Mouse (Mus musculus) right cerebral cortex, postnatal 4 days (tissue): ENCODE measurements around the gene Sh3bgrl3.
"Not testable (repeated sequence)": the region's sequence is repeated elsewhere in the genome, so short reads cannot be mapped to it uniquely, and the experiment has no call there.

Experiments
- DNase-seq: peaks from one replicate; pipeline ENCODE4 v3.0.0-alpha.2; 2022

Gene Sh3bgrl3

GRCm38 (mm10) chr4:134128221-134128982 lies at the start of gene Sh3bgrl3:
Gene Sh3bgrl3, minus strand, starts transcription at chr4:134128789.
- DNase-seq: peak; percentile 85

GRCm38 (mm10) chr4:134172391-134172790 lies 43.8 kb upstream of the Sh3bgrl3 start:
- DNase-seq: no peak

- no peak for DNase-seq
Observed at GRCm38 (mm10) chr4:134166906-134167305, 38.3 kb upstream of the Sh3bgrl3 start.

GRCm38 (mm10) chr4:134165548-134166465 lies 37.2 kb upstream of the Sh3bgrl3 start:
- no peak for DNase-seq

GRCm38 (mm10) chr4:134165024-134165423 lies 36.4 kb upstream of the Sh3bgrl3 start:
- no peak for DNase-seq

- DNase-seq: no peak
Observed at GRCm38 (mm10) chr4:134164591-134164990, 36.0 kb upstream of the Sh3bgrl3 start.

- peak; percentile 4 for DNase-seq
Observed at GRCm38 (mm10) chr4:134160071-134160470, 31.5 kb upstream of the Sh3bgrl3 start.

- no peak for DNase-seq
Observed at GRCm38 (mm10) chr4:134158774-134159173, 30.2 kb upstream of the Sh3bgrl3 start.

- DNase-seq: no peak
Observed at GRCm38 (mm10) chr4:134157558-134157957, 29.0 kb upstream of the Sh3bgrl3 start.

- DNase-seq: no peak
Observed at GRCm38 (mm10) chr4:134156744-134157143, 28.2 kb upstream of the Sh3bgrl3 start.

- no peak for DNase-seq
Observed at GRCm38 (mm10) chr4:134155961-134156465, 27.4 kb upstream of the Sh3bgrl3 start.

- no peak for DNase-seq
Observed at GRCm38 (mm10) chr4:134155531-134155930, 26.9 kb upstream of the Sh3bgrl3 start.

GRCm38 (mm10) chr4:134154354-134154753 lies 25.8 kb upstream of the Sh3bgrl3 start:
- no peak for DNase-seq

- no peak for DNase-seq
Observed at GRCm38 (mm10) chr4:134153656-134154055, 25.1 kb upstream of the Sh3bgrl3 start.

- no peak for DNase-seq
Observed at GRCm38 (mm10) chr4:134152112-134152511, 23.5 kb upstream of the Sh3bgrl3 start.

GRCm38 (mm10) chr4:134149389-134149788 lies 20.8 kb upstream of the Sh3bgrl3 start:
- no peak for DNase-seq

- not testable (repeated sequence) for DNase-seq
Observed at GRCm38 (mm10) chr4:134144297-134144696, 15.7 kb upstream of the Sh3bgrl3 start.

- no peak for DNase-seq
Observed at GRCm38 (mm10) chr4:134138857-134139256, 10.3 kb upstream of the Sh3bgrl3 start.

GRCm38 (mm10) chr4:134136280-134136926 lies 7.8 kb upstream of the Sh3bgrl3 start:
- no peak for DNase-seq

GRCm38 (mm10) chr4:134132519-134133095 lies 4.0 kb upstream of the Sh3bgrl3 start:
- DNase-seq: no peak

GRCm38 (mm10) chr4:134132117-134132516 lies 3.5 kb upstream of the Sh3bgrl3 start:
- DNase-seq: no peak

- DNase-seq: no peak
Observed at GRCm38 (mm10) chr4:134129482-134129881, 893 bp upstream of the Sh3bgrl3 start.

GRCm38 (mm10) chr4:134128983-134129362 lies 384 bp upstream of the Sh3bgrl3 start:
- DNase-seq: no peak
